Mouse (Mus musculus) gastrocnemius, postnatal 10 days (tissue): ENCODE data around the gene Traf5. TPM values are rescaled to one million over a fixed set of nuclear protein-coding genes. Genes with fewer than 3 reads are reported as not detected.

Experiments
- DNase-seq: peaks from one replicate; pipeline ENCODE4 v3.0.0; 2021; ENCODE audit warnings: mixed read lengths
- microRNA-seq, 2 experiments: library from miRNA; unstranded; fragments of <30 nt; microRNA quantifications; one replicate each; pipeline ENCODE4 v1.2.0; 2021
- total RNA-seq, 2 experiments: library from RNA; stranded (reverse); gene quantifications; 2 replicates each; pipeline ENCODE4 v1.2.3; 2021

The Traf5 gene
- total RNA-seq, 2 experiments from 2014 or later: 9.4 to 13.1 TPM

DNA sequence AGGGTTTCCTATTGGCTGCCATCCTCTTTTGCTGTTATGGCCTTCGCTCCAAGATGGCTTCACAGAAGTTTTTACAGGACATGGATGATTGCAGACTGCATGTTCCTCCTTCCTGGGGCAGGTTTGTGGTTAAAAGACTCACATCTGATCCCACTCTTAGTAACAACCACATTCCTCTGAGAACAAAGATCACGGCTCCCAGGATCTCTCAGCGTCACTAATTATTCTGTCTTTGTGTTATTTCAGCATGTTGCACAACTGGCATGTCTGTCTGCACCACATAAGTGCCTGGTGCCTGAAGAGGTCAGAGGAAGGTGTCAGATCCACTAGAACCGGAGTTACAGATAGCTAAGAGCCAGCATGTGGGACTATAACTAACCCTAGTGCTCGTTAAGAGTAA is 122.4 kb downstream of the Traf5 start:
- DNase-seq: no peak

DNA sequence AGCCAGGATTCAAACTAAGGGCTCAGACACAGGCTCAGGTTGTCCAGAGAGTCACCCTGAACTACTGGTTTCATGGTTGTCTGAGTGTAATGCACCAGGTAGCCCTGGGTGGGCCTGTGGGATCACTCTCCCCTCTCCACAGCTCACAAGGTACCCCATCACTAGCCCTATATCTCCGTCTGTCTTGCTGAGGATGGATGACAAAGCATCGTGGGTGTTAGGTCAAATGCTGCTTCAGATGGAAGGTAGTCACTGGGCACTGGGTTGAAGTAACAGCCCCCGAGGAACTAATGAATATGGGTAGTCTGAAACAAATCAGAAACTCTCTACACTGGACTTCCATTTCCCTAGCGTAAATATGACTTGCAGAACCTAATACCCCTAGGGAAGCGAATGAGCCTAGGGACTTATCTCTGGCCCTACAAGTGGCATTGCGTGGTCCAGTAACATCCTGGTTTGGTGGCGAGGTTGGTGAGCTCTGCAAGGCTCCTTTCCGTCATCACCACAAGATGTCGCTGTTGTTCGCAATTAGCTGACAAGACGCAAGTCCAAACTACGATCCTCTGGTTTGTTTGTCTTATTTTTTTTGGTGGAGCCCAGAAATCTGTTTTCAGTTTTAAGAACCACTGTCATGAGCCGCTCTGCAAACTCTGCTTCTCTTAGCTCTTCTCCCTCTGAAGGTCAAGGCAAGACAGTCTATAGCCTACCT is 127.4 kb downstream of the Traf5 start:
- DNase-seq: peak; percentile 73

DNA sequence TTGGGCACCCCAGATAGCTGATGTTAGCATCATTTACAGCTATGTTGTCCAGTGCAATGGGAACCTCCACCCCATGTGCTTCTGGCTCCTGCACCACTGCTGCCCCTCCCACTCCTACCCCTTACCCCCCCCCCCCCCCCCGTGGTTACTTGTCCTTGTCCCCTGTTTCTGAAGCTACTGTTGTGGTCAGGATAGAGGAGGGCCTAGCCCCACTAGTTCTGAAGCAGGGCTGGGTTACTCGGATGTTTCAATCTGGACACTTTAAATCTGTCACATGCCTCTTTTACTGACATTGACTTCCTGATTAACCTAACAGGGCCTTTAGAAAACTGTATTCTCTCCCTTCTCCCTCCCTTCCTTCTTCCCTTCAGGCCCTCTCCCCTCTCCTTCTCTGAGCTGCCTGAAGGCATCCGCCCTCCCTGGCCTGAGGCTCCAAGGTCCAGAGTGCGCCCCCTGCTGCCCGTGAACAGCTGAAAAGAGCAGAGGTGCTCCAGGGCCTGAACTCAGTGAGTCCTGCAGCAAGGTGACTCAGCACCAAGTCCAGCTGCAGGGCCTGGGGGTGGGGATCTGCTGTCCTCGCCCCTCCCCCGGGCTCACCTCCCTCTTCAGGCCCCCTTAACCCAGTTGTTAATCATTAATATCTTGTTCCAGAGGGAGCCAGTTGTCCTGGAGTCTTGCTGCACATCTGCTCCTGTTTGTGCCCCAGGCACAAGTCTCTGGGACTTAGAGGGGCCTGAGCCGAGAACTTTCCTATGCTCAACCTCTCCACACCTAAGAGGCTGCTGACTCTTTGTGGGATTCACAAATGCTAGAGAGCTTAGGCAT is 128.2 kb downstream of the Traf5 start:
- DNase-seq: peak; percentile 94

DNA sequence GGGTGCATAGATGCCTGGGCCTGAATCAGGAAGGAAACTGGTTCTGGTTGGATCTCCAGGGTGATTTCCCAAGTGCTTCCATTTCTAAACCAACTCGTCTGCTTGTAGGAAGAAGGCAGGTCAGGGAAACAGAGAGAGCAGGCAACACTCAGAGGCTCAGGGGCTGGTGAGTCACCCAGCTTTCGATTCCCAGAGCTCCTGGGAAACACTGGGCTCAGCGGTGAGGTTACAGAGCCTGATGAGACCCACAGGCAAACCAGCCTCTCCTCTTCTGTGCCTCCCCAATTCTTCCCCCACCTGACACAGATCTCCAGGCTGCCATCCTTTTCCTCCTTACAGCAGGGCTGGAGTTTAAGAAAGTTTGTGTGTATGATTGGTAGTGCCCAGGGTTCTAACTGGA is 128.9 kb downstream of the Traf5 start:
- DNase-seq: no peak

- DNase-seq: no peak
Measured at GRCm38 (mm10) chr1:191960946-191961345, 131.4 kb downstream of the Traf5 start.

GRCm38 (mm10) chr1:191957321-191957720 is 135.0 kb downstream of the Traf5 start:
- DNase-seq: no peak

DNA sequence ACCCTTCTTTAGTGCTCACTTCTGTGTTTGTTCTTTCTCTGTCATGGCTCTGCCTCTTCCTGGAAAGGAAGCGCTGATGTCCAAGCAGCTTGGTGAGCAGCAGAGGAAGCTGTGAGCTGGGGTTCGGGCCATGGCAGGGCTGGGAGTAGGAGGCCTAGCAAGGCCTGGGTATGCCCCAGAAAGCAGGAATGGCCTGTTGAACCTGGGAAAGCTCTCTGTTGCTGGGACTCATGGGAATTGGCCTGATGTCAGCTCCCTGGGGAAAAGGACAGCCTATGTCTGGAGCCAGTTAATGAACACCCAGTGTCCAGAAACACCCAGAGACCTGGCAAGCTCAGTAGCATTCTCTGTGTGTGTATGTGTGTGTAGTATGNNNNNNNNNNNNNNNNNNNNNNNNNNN is 135.5 kb downstream of the Traf5 start:
- no peak for DNase-seq

- DNase-seq: no peak
Measured at GRCm38 (mm10) chr1:191956261-191956660, 136.1 kb downstream of the Traf5 start.

GRCm38 (mm10) chr1:191955101-191955500 is 137.3 kb downstream of the Traf5 start:
- DNase-seq: no peak

DNA sequence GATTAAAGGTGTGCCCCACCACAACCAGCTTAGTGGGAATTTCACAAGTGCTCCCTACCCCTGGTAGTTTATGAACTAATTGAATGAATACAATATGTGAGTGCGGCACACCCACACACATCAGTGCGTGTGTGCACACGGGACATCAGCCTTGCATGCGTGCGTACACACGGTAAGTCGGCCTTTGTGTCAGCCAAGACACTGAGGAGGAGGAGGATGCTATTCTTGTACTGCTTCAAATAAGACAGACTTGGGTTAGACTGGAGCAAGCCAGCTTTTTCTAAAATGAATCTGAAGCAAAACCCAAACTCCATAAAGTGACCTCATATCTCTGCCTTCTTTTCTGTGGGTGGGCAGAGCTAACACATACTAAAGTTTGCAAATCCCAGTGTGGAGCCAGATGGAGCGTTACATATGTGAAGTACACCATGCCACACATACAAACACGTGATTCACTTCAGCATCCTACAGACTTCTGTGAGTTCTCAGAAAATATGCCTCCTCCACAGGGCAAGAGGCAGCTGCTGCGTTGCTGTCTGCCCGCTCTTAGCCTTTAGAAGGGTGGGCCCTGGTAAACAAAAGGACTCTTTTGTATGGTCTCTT is 139.5 kb downstream of the Traf5 start:
- DNase-seq: no peak

DNA sequence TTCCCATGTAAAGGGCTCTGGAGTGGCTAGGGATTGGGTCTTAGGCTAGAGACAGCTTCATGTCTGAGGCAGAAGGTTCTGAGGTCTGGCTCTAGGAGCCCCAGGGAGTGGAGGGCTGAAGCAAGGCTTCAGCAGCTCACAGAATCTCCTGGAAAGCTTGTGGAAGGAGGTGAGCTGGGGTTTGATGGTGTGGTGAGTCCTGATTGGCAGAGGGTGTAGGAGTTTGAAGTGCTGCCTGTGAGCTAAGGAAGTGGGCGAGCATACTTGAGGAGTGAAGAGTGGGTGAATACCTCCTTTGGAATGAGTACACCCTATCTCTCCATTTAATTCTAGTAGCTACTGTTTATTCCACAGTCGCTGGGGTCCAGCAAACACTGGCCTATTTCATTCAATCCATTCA is 141.7 kb downstream of the Traf5 start:
- DNase-seq: no peak

DNA sequence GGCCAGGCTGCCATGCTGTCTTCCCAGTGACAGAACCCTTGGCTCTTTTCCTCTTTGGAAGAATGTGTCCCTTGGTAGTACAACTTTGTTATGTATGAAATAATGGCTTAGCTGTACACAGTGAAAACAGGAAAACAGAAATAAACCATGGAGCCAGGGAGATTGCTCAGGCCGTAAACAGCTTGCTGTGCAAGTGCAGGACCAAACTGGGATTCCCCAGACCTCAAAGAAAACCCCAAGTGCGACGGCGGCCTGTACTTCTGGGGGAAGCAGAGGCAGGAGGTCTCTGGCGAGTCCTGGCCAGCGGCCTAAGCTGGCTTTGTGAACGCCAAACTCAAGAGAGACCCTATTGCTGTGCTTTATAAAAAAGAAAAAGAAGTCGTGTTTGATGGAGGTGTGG is 143.8 kb downstream of the Traf5 start:
- DNase-seq: no peak

DNA sequence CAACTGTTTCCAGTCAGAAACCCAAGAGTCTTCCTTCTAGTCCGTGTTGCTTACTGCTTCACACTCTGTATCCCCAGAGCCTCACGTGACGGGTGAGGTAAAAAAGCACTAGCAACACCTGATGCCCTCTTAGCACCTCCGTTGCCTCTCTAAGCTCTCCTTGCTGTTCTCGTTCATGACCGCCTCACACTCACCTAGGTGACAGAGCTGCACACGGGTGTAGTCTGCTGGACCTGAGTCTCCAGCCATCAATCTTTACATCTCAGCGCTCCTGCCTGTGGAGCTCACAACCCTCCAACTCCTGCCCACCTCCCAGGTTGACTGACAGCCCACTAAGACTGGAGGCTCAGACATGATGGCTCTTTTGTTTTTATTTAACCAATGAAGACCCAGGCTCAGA is 144.6 kb downstream of the Traf5 start:
- no peak for DNase-seq

Small RNAs within 50 kb of the gene (microRNA-seq; reads per million reads assigned to microRNA genes)
- 0 to 0.32 reads per million in 2 experiments for gene Mir3473c

Other genes with a start within 250 kb of the Traf5 start
- gene Slc30a1, start 185.8 kb downstream of the Traf5 start, total RNA-seq: 1 to 10 TPM; 7.5 to 8.9 TPM
- under 1 TPM in 1 of 2 experiments, not detected in 1; 0.20 TPM for gene Rd3, start 115.2 kb downstream of the Traf5 start, total RNA-seq
- 10 to 100 TPM; 23.9 to 35.8 TPM for gene Rcor3, start 45.5 kb upstream of the Traf5 start, total RNA-seq
- under 1 TPM; 0.11 to 0.14 TPM for gene Kcnh1, start 98.2 kb upstream of the Traf5 start, total RNA-seq